Mouse (Mus musculus) adrenal gland, postnatal 10 days (tissue): ENCODE data around the gene Cxcl3. TPM values are rescaled to one million over a fixed set of nuclear protein-coding genes. Genes with fewer than 3 reads are reported as not detected.
"Not testable (repeated sequence)": the region's sequence is repeated elsewhere in the genome, so short reads cannot be mapped to it uniquely, and the experiment has no call there.

ENCODE experiments used
- DNase-seq: peaks from one replicate; pipeline ENCODE4 v3.0.0; 2021; ENCODE audit warnings: mixed read lengths
- microRNA-seq: library from miRNA; unstranded; fragments of <30 nt; microRNA quantifications from one replicate; pipeline ENCODE4 v1.2.0, GENCODE M21; 2021
- total RNA-seq, 2 experiments: library from RNA; stranded (reverse); gene quantifications; 2 replicates each; pipeline ENCODE4 v1.2.3; 2021

Gene Cxcl3
- total RNA-seq, 2 experiments from 2014 or later, result not detected

- no peak for DNase-seq
These were observed 4.2 kb downstream of the Cxcl3 start for GRCm38 (mm10) chr5:90790074-90790502.

- no peak for DNase-seq
These were observed 8.3 kb downstream of the Cxcl3 start, which contains the start of gene Cxcl15 for GRCm38 (mm10) chr5:90794195-90794625. Gene Cxcl15, plus strand, starts transcription at chr5:90794534.

GRCm38 (mm10) chr5:90795392-90795791, 9.5 kb downstream of the Cxcl3 start:
- not testable (repeated sequence) for DNase-seq

- no peak for DNase-seq
These were observed 18.7 kb downstream of the Cxcl3 start for GRCm38 (mm10) chr5:90804574-90804973.

- no peak for DNase-seq
These were observed 20.1 kb downstream of the Cxcl3 start for GRCm38 (mm10) chr5:90806050-90806449.

- DNase-seq, result no peak
These were observed 21.5 kb downstream of the Cxcl3 start for GRCm38 (mm10) chr5:90807176-90807950.

GRCm38 (mm10) chr5:90819756-90820155, 33.9 kb downstream of the Cxcl3 start:
- no peak for DNase-seq

- no peak for DNase-seq
These were observed 46.4 kb downstream of the Cxcl3 start for GRCm38 (mm10) chr5:90832145-90832767.

GRCm38 (mm10) chr5:90832768-90833388, 47.0 kb downstream of the Cxcl3 start:
- no peak for DNase-seq

GRCm38 (mm10) chr5:90834436-90834835, 48.5 kb downstream of the Cxcl3 start:
- DNase-seq, result no peak

- DNase-seq, result no peak
These were observed 52.7 kb downstream of the Cxcl3 start for GRCm38 (mm10) chr5:90838582-90838981.

Small RNAs within 50 kb of the gene (microRNA-seq; reads per million reads assigned to microRNA genes)
- gene Gm24322, result not detected

Other genes starting within 250 kb of the Cxcl3 start
- 10 to 100 TPM in 1 of 2 experiments, 1 to 10 TPM in 1; 5.5 to 10.4 TPM for gene 5830473C10Rik, start 225.0 kb upstream of the Cxcl3 start, total RNA-seq
- 1 to 10 TPM; 4.8 to 7.0 TPM for gene Rassf6, start 145.4 kb upstream of the Cxcl3 start, total RNA-seq
- not detected for gene Cxcl5, start 26.7 kb upstream of the Cxcl3 start, total RNA-seq
- gene Ppbp, start 17.6 kb upstream of the Cxcl3 start, total RNA-seq, result 1 to 10 TPM; 4.4 to 5.8 TPM
- gene Pf4, start 13.7 kb upstream of the Cxcl3 start, total RNA-seq, result 10 to 100 TPM; 27.3 to 27.8 TPM
- gene Cxcl15, start 8.4 kb downstream of the Cxcl3 start, total RNA-seq, result not detected
- gene Cxcl1, start 105.1 kb downstream of the Cxcl3 start, total RNA-seq, result 1 to 10 TPM; 1.3 TPM
- gene Cxcl2, start 117.8 kb downstream of the Cxcl3 start, total RNA-seq, result under 1 TPM in 1 of 2 experiments, not detected in 1; 0.36 TPM
- 10 to 100 TPM; 14.8 to 16.1 TPM for gene Mthfd2l, start 145.0 kb downstream of the Cxcl3 start, total RNA-seq
- gene Epgn, start 241.4 kb downstream of the Cxcl3 start, total RNA-seq, result not detected